Mouse (Mus musculus) CD4-positive, CD25-positive, alpha-beta regulatory T cell, adult 4 months (primary cell): ENCODE data around the gene Sorbs1. TPM values are rescaled to one million over a fixed set of nuclear protein-coding genes. Genes with fewer than 3 reads are reported as not detected.

Experiments
- ATAC-seq: one replicate; pipeline ENCODE4 v1.8.0; 2017
- polyA plus RNA-seq, 2 experiments: library from polyadenylated mRNA; unstranded; fragments of 100-300 nt; shearing (Covaris generic); gene quantifications; one replicate each; pipeline ENCODE4 v1.2.1; 2017

Gene Sorbs1
- polyA plus RNA-seq, 2 experiments from 2014 or later, result 19.0 to 28.5 TPM

DNA sequence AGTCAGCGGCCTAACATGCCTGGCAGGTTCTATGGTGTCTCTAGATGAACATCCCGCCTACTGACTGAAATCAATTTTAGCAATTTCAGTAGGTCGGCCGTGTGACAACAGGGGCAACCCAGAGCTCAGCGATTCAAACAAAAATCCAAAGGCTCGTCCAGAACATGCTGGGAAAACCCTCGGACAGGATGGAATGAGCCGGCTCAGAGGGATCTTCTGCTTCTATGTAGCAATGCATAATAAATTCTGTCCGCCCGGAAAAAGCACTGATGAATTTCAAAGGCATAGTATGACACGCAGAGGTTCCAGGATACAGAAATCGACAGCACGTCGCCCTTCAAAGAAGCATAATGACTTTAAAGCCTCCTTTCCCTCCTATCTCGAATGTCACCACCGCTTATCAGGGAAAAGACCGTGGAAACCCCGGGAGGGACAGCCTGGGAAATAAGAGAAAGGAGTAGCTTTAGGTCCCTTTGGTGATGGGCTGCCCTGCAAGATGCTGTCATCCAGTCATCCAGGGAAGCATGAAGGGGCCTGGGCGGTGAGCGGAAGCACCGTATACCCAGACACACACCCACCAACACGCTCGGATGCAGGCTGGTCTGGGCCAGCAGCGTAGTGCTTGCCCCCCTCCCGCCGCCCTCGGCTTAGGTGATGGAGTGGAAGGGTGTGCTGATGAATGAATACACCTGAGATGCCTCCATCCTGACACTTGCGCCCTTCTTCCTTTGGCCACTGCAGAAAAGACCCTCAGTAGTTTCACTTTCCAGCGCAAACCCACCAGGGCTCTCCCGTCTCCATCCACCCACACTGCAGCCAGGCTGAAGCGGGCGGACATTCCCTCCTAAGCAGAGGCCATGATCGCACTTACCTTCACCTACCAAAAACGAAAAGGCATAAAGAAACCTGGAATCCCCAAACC is 818 bp downstream of the Sorbs1 start:
- peak; percentile 42 for ATAC-seq

DNA sequence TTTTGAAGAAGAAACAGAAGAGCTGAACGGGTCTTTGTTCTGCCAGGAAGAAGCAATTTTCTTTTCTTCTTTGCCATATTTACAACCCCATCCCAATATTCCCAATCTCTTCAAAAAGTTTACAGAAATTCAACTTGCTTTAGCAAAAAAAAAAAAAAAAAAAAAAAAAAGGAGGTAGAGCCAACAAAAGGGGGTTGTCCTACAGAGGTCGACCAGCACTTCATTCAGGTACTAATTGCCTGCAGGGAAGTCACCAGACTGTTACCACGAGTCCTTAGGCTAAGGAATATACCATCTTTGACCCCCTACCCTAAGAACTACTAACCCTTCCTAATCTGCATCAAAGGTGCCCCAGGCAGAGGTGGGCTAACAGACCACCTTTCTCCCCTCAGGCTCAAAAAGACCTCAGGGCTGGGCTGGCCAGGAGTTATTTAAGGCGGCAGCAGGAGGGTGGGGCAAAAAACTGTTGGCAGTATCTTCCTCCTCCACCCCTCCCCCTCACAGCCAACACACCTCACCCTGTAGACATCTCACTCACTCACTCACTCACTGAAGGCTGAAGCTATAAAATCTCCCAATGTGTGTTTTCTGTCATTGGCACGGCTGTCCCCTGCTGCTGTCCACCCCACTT is 1.8 kb downstream of the Sorbs1 start:
- ATAC-seq, result no peak

DNA sequence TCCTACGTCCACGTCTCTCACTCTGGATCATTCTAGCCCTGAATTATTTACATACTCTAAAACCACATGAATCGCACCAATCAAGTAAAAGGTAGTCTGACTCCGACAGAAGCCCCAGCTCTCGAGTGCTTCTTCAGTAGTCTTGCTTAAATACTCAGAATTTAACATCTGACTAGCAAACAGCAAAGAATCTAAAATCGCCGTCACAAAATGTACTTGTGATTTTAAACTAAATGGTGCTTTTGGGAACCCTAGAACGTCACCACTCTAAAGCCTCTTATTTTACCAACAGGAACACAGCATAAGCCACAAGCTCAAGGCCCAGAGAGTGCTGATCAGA is 2.5 kb downstream of the Sorbs1 start:
- ATAC-seq, result no peak

DNA sequence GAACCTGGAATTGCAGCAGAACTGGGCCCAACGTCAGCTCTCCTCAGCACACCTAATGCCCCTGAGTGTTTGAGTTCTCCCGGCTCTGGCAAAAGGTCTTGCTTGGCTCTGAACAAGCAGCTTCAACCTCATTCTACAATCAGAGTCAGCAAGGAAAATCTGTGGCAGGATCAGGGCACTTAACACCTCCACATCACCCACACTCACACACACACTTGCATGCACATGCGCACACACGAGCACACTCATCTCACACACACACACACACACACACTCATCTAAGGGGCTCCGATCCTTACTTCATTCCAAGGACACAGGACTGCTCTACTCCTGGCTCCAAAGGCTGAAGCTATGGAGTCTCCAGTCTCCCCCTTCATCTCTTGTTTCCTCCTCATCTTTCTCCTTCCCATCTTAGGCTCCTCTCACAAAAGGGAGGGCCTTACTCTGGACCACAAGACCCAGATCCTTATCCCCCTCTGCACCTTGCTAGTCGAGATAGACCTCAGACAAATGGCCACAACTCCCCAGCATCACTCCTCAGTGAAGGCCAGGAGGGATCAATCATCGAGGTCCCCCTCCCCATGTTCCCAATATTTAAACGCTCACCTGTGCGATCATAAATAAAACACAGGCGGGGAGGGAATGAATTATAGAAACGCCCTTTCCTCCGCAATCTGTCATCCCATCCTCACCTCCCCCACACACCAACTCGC is 3.0 kb downstream of the Sorbs1 start:
- ATAC-seq, result no peak

DNA sequence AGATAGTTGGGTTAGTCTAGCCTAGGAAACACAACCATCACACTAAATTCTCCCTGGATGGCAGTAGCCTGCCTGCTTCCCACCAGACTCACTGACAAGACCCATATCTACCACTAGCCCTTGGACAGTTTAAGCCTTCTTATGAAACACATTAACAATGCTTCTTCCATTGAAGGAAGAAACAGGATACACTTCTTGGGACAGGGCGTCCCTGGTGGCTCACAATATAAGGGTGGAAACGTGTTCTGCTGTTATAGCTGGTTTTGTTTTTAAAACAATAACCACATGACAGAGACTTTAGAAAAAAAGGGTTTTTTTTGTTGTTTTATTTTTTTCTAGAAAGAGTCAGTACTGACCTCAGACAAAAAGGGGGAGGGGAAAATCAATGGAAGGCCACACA is 4.3 kb downstream of the Sorbs1 start:
- ATAC-seq, result no peak

DNA sequence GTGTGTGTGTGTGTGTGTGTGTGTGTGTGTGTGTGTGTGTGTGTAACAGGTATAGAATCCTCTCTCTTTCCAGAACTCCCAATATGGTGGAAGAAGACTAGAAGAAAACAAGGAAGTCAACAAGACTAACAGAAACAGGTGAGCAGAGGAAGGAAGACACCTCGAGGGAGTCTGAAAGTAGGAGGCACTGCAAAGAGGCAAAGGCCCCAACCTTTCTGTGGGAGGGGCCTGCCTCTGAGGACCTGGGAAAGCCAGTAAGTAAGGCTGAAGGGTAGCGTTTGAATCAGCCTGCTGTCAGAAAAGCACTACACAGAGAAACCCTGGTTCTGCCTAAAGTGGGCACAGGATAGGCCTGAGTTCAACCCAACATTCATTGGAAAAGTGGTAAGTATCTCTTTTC is 4.7 kb downstream of the Sorbs1 start:
- peak; percentile 6 for ATAC-seq

DNA sequence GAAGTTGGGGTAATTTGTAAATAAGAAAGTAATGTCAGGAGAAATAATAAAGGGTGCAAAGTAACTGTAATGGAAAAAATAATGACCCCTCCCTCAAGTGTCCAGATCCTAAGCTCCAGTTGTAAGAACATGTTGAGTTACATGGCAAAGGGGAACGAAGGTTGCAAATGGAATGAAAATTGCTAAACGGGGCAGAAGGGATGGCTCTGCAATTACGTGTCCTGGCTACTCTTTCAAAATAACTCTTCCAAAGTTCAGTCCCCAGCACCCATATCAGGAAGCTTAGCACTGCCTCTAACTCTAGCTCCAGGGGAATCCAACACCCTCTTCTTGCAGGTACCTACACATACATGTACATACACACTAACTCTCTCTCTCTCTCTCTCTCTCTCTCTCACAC is 6.6 kb downstream of the Sorbs1 start:
- no peak for ATAC-seq

DNA sequence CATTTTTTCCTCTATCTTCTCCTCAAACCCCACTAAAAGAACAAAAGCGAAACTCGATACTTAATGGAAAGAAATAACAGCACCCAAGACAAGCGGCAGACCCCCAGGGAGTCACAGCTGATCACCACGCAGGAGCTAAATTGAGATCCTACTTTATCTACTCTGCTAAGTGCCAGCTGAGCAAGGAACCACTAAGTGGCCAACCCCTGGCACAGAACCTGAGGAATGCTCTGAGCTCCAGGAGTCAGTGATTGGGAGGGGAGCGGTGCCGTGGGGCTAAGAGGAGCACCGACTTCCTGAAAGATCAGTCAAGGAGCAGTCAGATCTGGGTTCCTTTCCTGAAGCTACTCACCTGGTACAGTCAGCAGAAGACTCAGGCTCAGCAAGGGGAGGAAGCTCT is 9.2 kb downstream of the Sorbs1 start:
- ATAC-seq, result no peak

DNA sequence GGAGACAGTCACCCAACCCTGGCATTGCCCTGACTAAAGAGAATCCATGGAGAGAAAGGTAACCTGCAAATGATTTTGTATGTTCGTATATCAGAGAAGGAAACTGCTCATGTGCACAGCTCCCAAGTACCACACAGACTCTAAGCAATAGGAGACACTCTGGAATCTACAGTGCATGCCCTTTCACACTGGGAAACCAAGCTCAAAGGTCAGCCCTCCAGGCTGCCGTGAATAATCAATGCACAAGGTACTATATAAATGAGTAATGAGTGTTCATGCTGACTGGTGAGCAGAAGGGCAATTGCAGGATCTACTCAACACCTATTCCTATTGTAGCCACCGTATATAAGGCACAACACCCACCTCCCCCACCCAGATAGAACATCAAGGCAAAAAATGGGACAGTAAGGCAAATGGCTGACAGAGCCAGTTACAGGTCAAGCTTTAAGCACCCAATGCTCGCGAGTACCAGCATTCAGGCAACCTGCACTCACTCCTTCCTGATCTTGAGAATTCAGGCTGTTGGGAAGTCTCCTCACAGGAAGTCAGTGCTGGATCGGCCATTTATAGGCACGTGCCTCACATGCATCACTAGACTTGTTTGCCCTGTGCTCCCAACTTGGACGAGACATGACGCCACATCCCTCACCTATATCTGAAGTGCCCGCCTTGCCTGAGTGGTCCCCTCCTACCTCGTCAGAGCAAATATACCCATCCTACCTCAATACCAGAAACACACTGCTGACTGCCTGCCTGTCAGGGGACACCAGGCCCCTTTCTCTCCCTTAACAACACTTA is 13.4 kb downstream of the Sorbs1 start:
- ATAC-seq, result no peak

DNA sequence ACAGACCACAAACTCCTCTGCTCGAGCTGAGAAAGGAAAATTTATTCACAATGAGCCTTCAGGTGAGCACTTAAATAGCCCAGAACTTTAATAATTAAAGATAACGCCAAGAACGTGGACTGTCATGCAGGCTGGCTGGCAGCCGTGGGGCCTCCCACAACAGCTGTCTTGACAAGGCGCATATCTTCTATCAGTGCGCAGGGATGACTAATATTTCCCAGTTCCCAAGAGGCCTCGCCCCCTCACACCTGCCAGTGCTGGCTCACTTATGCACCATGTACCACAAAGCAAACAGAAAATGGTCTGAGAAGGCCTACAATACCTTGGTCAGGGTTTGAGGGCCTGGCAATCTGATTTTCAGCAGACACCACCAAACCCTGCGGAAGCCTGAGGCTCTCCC is 14.4 kb downstream of the Sorbs1 start:
- peak; percentile 69 for ATAC-seq

DNA sequence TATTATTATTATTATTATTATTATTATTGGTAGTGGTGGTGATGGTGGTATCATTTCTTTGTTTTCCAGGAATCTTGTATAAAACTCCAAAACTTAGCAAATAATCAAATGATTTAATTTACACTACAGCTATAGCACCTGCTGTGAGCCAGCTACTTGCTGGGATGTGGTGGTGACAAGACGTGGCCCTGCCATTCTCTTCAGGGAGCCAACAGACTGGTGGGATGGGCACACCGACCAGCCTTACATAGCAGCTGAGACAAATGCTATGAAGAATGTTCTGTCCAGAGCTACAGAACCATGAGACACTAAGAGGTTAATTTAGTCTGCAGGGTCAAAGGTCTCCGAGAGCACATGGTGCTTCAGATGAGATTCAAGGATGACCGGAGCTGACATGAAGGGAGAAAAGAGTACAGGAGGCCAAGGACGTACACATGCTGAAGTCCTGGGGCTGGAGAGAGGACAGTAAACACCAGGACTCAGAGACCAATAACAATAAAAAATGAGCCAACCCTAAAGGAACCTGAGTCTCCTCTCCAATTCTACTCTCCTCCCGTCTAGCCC is 15.3 kb downstream of the Sorbs1 start:
- no peak for ATAC-seq

DNA sequence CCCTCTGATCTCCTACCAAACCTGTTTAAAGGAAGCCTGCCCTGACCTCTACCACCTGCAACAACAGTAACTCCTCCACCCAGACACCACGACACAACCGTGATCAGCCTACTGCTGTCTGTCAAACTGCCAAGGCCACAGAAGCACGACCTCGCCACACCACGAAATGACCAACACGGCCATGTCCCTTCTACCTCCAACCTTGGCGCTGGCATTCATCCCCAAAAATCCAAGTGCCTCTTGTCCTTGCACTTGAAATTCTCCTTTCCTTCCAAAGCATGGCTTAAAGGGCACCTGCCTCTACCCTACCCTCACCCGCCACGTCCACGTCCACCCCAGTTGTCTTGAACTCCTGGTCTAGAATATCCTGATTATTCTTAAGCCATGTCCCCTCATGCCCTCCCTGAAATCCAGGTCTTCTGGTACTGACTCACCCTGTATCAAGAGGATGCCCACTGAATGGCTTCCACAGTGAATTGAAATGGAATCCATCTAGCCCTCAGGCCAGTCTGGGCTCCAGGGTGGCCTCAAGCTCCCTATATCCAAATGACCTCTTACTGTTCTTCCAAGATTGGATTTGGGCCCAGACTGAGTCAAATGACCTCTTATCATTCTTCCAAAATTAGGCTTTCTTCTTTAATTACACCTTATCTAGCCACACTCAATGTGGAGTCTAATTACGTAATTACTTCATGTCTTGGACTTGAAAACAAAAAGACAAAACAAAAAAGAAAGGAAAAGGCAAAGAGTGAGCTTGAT is 16.9 kb downstream of the Sorbs1 start:
- no peak for ATAC-seq

DNA sequence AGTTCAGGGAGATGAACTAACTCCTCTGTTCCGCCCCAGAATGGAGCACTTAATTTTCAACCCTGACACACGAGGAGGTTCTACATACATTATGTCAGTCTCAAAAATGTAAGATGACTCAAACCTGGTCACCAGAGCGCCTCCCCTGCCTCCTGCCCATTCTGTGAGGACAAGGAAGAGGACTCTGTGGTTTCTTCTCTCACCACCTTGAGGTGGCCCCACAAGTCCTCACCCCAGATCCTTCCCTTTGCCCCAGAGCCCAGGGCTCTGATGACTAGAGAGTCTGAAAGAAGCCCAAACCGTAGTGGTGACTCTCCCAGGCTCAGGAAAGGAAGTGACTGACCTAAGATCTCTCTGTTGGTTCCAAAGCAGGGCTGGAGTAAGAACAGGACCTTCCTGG is 17.5 kb downstream of the Sorbs1 start:
- no peak for ATAC-seq

DNA sequence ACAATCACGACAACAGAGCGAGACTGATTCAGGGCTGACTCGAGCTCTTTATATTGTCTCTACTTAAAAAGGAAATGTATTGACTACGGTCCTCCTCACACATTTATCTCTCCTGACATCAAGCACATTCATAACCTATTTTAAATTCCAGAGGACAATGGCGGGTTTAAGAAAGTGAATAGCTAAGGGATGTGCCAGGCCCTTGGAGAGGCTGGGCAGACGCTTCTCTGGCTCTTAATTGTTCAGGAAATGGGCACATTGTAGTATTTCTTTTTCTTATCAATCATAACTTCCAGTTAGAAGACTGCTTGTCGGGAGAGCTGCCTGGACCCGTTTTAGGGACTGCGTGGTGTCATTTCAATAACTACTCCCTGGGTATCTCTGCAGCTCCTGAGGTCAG is 20.7 kb downstream of the Sorbs1 start:
- ATAC-seq, result no peak

DNA sequence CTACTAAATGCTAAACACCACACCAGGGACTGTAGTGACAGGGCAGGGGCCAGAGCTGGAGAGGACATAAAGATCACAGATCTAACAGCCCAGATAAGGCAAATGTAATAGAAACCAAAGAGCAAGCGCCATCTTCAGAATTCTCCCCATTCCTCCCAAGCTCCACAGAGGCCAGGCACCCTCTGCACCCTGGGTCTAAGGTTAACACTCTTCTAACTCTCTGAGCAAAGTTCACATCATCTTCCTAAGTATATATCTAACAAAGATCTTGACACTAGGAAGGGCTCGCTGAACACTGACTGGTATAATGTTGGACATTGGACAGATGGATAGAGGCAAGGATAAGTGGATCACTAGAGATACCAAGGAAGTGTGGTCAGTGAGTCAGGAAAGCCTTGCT is 22.1 kb downstream of the Sorbs1 start:
- no peak for ATAC-seq

DNA sequence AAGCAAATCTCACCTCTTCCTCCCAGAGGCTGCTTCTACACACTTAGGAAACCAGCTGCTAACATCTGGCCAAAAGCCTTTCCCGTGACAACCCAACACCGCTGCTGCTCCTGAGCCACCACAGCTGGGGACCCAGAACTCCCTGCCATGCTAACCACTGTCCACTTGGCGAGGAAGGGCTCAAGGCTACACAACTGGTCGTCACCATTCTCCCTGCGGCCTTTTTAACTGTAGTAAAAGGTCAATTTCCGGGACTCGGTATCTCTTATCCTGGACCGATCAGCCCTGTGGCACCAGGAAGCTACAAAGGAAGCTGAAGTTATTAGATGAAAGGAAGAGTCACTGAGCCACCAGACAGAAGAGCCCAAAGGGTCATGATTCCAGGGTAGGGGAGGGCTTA is 22.8 kb downstream of the Sorbs1 start:
- ATAC-seq, result no peak

DNA sequence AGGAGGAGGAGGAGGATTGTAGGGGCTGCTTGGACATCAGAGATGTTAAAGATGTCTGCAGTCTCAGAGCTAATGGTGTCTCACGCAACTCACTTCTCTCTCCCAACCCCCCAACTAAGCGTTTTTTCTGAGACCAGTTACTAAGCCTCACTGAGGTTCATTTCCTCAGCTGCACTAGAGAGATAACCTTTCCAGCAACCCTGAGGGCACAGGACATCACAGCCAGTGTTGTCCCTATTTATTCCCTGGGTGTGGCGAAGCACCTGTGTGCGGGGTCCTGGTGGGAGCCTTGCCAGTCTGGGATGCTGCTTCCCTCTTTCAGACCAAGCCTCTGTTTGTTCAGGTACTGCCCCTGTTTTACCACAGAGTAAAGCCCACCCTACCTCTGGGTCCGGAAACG is 23.9 kb downstream of the Sorbs1 start:
- ATAC-seq, result no peak

DNA sequence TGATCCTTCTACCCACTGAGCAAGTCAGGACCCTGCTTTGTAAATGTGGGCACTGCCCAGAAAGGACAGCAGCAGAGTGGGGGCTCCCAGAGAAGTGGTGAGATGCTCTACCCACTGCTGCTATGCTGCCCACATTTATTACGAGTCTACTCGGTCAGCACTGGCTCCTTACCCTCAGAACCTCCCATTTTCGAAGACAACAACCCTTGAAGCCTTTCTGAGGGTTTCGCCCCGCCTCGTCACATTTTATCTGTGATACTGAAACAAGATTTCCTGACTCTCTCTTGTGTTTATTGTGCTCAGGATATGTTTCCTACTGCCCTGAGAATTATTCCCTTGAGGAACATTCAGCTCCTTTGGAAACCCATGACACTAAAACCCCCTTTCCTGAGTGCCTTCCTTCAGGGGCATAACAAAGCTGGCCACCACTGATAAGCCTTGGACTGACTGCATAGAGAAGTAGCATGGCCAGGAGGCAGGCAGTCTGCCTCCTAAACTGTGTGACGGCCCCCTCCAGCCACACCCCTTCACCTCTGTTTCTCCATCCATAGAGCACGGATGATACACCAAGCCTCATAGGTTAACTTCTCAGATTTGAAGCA is 24.6 kb downstream of the Sorbs1 start:
- ATAC-seq, result no peak

DNA sequence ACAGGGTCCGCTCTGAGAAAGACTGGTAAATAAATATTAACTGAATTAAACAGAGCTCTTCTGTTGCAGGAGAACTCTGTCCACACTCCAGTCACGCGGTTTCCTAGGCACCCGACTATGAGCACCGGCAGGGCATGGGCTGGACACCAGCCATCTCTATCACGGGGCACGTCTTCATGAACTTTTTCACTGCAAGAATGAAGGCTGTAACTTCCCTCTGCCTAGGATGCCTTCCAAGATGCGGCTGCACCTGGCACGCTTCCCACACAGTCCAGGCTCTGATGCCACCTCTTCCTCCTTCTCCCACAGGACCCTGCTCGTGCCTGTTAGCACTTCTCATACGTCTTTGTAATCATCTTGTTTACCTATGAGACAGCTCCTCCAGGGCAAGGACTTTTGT is 26.0 kb downstream of the Sorbs1 start:
- ATAC-seq, result no peak

DNA sequence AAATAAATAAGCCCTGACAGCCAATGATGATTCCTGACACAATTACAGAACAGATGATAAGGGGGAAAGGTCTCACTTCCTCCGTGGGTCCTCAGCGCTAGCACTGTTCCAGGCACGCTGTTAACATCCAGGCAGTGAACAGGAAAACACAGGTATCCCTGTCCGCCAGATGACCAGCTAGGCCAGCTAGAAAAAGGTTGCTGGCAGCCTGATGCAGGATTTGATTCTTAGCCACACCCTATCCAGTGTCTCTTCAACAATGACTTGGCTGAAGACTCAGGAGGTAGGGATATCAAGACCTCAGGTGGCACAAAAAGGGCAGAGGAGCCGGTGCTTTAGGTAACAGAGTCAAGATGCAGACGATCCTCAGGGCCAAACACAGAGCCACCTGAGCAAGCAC is 32.5 kb downstream of the Sorbs1 start:
- no peak for ATAC-seq

DNA sequence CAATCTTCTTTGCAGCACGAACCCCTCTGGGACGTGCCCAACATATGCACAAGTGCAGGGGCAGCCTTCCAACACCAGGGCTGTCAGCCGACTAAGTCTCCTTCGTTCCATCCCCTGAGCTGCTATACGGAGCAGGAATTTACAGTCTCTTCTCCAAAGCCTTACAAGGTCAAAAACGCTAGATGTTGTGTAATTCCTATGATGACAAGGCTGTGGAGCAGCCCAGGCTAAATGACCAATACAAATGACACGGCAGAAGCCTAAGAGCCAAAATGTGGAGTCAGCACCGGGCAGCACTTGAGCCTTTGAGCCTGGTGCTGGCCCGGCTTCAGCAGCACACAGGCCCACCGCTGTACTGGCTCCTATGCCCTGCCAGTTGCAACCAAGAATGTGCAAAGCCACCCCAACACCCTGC is 35.4 kb downstream of the Sorbs1 start:
- no peak for ATAC-seq
